Mouse (Mus musculus) adrenal gland, postnatal 14 days (tissue): Measurements from ENCODE around the gene Nr0b2. TPM values are rescaled to one million over a fixed set of nuclear protein-coding genes. Genes with fewer than 3 reads are reported as not detected.

Source experiments
- microRNA-seq, 2 experiments: library from miRNA; unstranded; fragments of <30 nt; microRNA quantifications; one replicate each; pipeline ENCODE4 v1.2.0; 2021
- total RNA-seq: library from RNA; stranded (reverse); gene quantifications from 2 replicates; pipeline ENCODE4 v1.2.3, GENCODE M21; 2021

Gene Nr0b2
- total RNA-seq, 1 experiment from 2014 or later = 32.6 TPM

Small RNA genes within 50 kb of the gene (microRNA-seq; reads per million reads assigned to microRNA genes)
- gene Gm23158 = 0 reads per million in 2 experiments

Other genes starting within 250 kb of the Nr0b2 start
- gene Wdtc1, start 199.9 kb upstream of the Nr0b2 start, total RNA-seq = 53.3 and 55.1 TPM in 2 replicates
- 46.4 and 49.9 TPM in 2 replicates for gene Slc9a1, start 183.7 kb upstream of the Nr0b2 start, total RNA-seq
- gene Tent5b, start 73.2 kb upstream of the Nr0b2 start, total RNA-seq = 0.67 and 2.0 TPM in 2 replicates
- 4.0 and 8.6 TPM in 2 replicates for gene Trnp1, start 54.8 kb upstream of the Nr0b2 start, total RNA-seq
- 1.8 and 2.0 TPM in 2 replicates for gene Kdf1, start 34.4 kb upstream of the Nr0b2 start, total RNA-seq
- 159 and 160 TPM in 2 replicates for gene Nudc, start 7.4 kb upstream of the Nr0b2 start, total RNA-seq
- 8.1 and 8.2 TPM in 2 replicates for gene Gpatch3, start 21.4 kb downstream of the Nr0b2 start, total RNA-seq
- gene Gpn2, start 31.0 kb downstream of the Nr0b2 start, total RNA-seq = 12.7 and 15.8 TPM in 2 replicates
- gene Sfn, start 48.8 kb downstream of the Nr0b2 start, total RNA-seq = 1.7 and 4.2 TPM in 2 replicates
- gene Zdhhc18, start 96.8 kb downstream of the Nr0b2 start, total RNA-seq = 16.9 and 29.9 TPM in 2 replicates
- 13.9 and 17.2 TPM in 2 replicates for gene Pigv, start 119.3 kb downstream of the Nr0b2 start, total RNA-seq
- gene Arid1a, start 203.4 kb downstream of the Nr0b2 start, total RNA-seq = 58.6 and 69.0 TPM in 2 replicates